Mouse (Mus musculus) spleen, adult 2 months (tissue): ENCODE results near the gene Tax1bp3. TPM values are rescaled to one million over a fixed set of nuclear protein-coding genes. Genes with fewer than 3 reads are reported as not detected.
A peak's percentile ranks its signal among the peaks of the same experiment; 100 is the strongest.

ENCODE experiments used
- DNase-seq, 2 experiments: peaks; one replicate each; pipeline versions ENCODE4 v3.0.0 to v3.0.0-alpha.2; 2012 to 2021; ENCODE audit warnings: low spot score in 2 of 2, low read depth in 1 of 2
- H3K27ac ChIP-seq: fragments of 200-500 bp; 2 replicates; pipeline ENCODE4 v1.5.1; 2012; ENCODE audit warnings: low read length, inconsistent platforms; ENCODE audit not compliant: insufficient read depth
- H3K27me3 ChIP-seq: fragments of 200-500 bp; 2 replicates; pipeline ENCODE4 v1.6.1; 2012; ENCODE audit warnings: mild to moderate bottlenecking, moderate library complexity, low read length, inconsistent platforms; ENCODE audit not compliant: control insufficient read depth, insufficient read depth
- H3K36me3 ChIP-seq: fragments of 200-500 bp; 2 replicates; pipeline ENCODE4 v1.6.1; 2012; ENCODE audit warnings: mild to moderate bottlenecking, low read length, inconsistent platforms; ENCODE audit not compliant: control insufficient read depth, insufficient read depth
- H3K4me1 ChIP-seq: fragments of 200-500 bp; 2 replicates; pipeline ENCODE4 v1.6.1; 2011; ENCODE audit warnings: inconsistent platforms; ENCODE audit not compliant: control insufficient read depth, insufficient read depth, insufficient read length
- H3K4me3 ChIP-seq: fragments of 200-500 bp; 2 replicates; pipeline ENCODE4 v1.5.1; 2011; ENCODE audit warnings: mild to moderate bottlenecking, inconsistent platforms; ENCODE audit not compliant: insufficient read depth, insufficient read length; ENCODE audit errors: extremely low read depth
- CTCF ChIP-seq: fragments of 200-500 bp; IDR thresholded peaks from 2 replicates; pipeline ENCODE4 v1.5.1; 2011; ENCODE audit warnings: mild to moderate bottlenecking, inconsistent platforms; ENCODE audit not compliant: insufficient read depth, insufficient read length, insufficient replicate concordance; ENCODE audit errors: extremely low read depth
- POLR2A ChIP-seq: fragments of 200-500 bp; IDR thresholded peaks from 2 replicates; pipeline ENCODE4 v1.6.1; 2011; ENCODE audit warnings: low read depth, low read length, inconsistent platforms
- WGBS: fragments of 180-500 bp; shearing (Covaris S2); methylation state at CpG from one replicate; pipeline ENCODE4 v1.1.7; 2018; 5-methylcytosine and 5-hydroxymethylcytosine counted together
- polyA plus RNA-seq: library from polyadenylated mRNA; depleted of rRNA; stranded (reverse); fragments of >200 nt; gene quantifications from 2 replicates; pipeline ENCODE4 v1.2.3, GENCODE M21; 2012

The Tax1bp3 gene
- polyA plus RNA-seq, 1 experiment: 17.0 TPM

DNA sequence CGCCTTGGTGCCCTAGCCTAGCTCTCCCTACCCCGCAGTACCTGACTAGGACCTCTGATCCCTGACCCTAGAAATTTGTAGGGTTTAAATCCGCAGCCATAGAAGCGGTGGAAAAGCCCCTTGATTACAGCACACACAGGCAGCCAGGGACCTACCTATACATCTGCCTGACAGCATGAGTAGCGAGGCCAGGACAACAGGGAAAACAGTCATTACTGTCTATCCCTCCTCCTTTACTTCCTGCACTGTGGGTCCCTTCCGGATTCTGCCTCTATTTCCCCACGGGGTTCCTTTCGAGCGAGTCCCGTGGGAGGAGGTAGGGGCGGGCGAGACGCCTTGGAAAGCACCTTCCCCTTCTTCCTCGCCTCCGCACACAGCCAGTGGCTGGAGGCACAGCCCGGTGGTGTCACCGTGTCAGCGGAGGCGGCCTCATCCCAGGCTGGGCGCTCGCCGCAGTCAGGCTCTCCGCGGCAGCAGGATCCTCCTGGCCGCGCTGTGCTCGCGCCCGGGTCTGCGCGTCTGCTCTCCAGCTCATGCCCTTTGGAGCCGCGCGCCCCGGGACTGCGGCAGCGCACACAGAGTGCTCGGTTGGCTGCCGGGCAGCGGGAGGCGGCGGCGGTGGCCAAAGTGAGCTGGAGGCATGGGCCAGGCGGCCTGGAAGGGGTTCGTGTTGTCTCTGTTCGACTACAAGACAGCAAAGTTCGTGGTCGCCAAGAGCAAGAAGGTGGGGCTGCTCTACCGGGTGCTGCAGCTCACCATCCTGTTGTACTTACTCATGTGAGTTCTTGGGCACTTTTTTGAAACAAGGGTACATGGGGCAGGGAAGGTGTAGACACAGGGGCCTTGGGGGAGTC is 16.7 kb upstream of the Tax1bp3 start, which contains the start of gene P2rx5:
TSS of gene P2rx5 (plus strand) at position 465 of the 854 bp plus-strand sequence.
- 6% methylated on average over 49 of the region's 49 CpGs for WGBS
- no peak within 1 kb of the TSS for H3K27ac ChIP-seq
- DNase-seq: no peak

DNA sequence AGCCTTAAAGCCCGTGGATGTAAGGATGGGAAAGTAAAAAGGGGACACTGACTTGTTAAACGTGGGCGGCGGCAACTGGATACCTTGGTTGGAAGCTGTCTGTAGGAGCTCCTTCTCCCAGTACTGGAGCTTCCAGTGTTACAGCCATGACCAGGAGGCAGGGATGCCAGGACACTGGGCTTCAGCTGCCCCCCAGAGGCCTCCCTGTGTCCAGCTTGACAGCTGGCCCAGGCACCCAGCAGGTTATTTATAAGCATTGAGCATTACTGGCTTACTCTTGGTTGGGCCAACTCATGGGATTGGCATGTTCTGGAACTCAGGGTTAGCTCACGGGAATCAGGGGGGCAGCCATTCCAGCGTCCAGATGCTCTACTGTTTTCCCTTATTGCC is 16.1 kb upstream of the Tax1bp3 start:
- 48% methylated on average over 6 of the region's 6 CpGs for WGBS
- Histone ChIP-seq H3K27me3 (peaks cover 5% of the 10 kb centered on the region), H3K4me1 (no peaks in the 10 kb centered on the region; the same call in 1 of the 2 replicates), H3K27ac (no peak overlapping the region), H3K36me3 (no peaks in the 10 kb centered on the region), H3K4me3 (peak overlapping the region; percentile 27; the same call in 1 of the 2 replicates)
- DNase-seq: no peak
- TF ChIP-seq POLR2A (no peak), CTCF (no peak)

More for the DNA sequence above, 16.7 kb upstream of the Tax1bp3 start, which contains the start of gene P2rx5:
- no peaks in the 10 kb centered on the region for H3K36me3 ChIP-seq
- no peak for TF ChIP-seq CTCF
- TF ChIP-seq POLR2A: no peak
- peaks cover 5% of the 10 kb centered on the region for H3K27me3 ChIP-seq
- H3K4me3 ChIP-seq: peak within 1 kb of the TSS; percentile 27; the same call in 1 of the 2 replicates
- no peaks in the 10 kb centered on the region; the same call in 1 of the 2 replicates for H3K4me1 ChIP-seq

DNA sequence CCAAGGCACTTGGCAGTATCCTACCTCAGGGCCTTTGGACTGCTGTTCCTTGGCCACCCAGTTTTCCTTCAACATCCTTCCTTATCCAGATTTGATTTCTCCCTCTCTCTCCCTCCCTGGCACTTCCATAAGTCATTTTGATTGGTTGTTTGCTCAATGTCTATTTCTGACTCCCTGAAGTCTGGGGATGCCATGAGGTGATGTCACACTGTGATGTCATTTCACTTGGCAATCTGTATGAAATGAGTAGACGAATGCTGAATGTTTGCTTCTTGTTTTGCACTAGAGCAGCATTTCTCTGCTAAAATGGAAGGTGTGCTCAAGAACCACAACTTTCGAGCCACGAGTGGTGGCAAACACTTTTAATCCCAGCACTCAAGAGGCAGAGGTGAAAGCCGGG is 15.3 kb upstream of the Tax1bp3 start:
- Histone ChIP-seq H3K4me1 (no peaks in the 10 kb centered on the region; the same call in 1 of the 2 replicates), H3K27me3 (peaks cover 5% of the 10 kb centered on the region), H3K27ac (no peak overlapping the region), H3K4me3 (no peak overlapping the region), H3K36me3 (no peaks in the 10 kb centered on the region)
- DNase-seq: no peak
- TF ChIP-seq CTCF: no peak
- TF ChIP-seq POLR2A: no peak
- 79% methylated on average over 4 of the region's 4 CpGs for WGBS

DNA sequence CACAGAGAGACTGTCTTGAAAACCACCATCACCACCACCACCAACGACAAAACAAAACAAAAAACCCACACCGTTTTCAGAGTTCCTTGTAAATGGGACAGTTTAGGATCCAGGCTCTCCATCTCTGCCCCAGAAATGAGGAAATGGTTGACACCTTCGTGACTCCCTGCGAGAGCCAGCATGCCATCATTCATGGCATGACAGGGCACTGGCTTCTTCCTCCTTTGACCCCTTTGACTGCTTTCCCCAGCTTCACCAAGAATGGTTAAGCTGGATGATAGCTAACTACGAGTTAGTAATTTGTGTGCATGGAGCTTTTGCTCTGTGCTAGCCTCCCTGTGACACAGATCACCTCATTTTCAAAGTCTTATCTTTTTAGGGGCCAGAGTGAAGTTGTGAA is 14.6 kb upstream of the Tax1bp3 start:
- 10% methylated on average over 5 of the region's 5 CpGs for whole genome bisulfite sequencing

GRCm38 (mm10) chr11:73168071-73168470 is 8.8 kb upstream of the Tax1bp3 start:
- Histone ChIP-seq H3K27ac (no peak overlapping the region), H3K36me3 (no peaks in the 10 kb centered on the region), H3K27me3 (no peaks in the 10 kb centered on the region), H3K4me3 (no peak overlapping the region), H3K4me1 (no peaks in the 10 kb centered on the region)
- 86% methylated on average over 8 of the region's 8 CpGs for WGBS
- TF ChIP-seq CTCF (no peak), POLR2A (no peak)
- no peak for DNase-seq

More for the DNA sequence above, 14.6 kb upstream of the Tax1bp3 start:
- Histone ChIP-seq H3K4me1 (no peaks in the 10 kb centered on the region; the same call in 1 of the 2 replicates), H3K27ac (no peak overlapping the region), H3K27me3 (peaks cover 5% of the 10 kb centered on the region), H3K36me3 (no peaks in the 10 kb centered on the region), H3K4me3 (no peak overlapping the region)
- no peak for TF ChIP-seq POLR2A
- TF ChIP-seq CTCF: no peak
- no peak for DNase-seq

DNA sequence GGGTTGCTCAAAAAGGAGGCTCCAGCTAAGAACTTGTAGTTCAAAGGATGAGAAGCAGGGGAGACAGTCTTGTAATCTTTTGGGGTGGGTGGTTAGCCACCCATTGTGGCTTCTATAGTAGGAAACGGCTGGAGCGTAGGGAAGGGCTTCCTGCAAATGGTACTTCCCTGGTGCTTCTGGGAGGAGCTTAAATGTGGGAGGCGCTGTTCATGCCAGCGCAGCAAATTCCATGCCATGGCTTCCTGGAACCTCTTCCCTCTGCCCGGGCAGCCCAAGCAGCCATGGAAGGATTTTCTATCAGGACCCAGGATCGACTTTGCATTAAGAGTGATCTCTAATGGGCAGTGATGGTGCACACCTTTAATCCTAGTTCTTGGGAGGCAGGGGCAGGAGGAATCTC is 8.3 kb upstream of the Tax1bp3 start:
- no peaks in the 10 kb centered on the region for H3K36me3 ChIP-seq
- no peak overlapping the region for H3K27ac ChIP-seq
- WGBS: 82% methylated on average over 6 of the region's 6 CpGs
- TF ChIP-seq CTCF (no peak), POLR2A (no peak)
- H3K4me3 ChIP-seq: no peak overlapping the region
- no peak for DNase-seq
- H3K27me3 ChIP-seq: no peaks in the 10 kb centered on the region
- H3K4me1 ChIP-seq: no peaks in the 10 kb centered on the region

- peak; percentile 7 to 55 for DNase-seq
- WGBS: 67% methylated on average over 4 of the region's 4 CpGs
- H3K27ac ChIP-seq: no peak overlapping the region
- H3K4me1 ChIP-seq: no peaks in the 10 kb centered on the region
- no peak overlapping the region for H3K4me3 ChIP-seq
- H3K36me3 ChIP-seq: no peaks in the 10 kb centered on the region
- no peak for TF ChIP-seq POLR2A
- peak; percentile 38; the same call in 1 of the 2 replicates for TF ChIP-seq CTCF
- H3K27me3 ChIP-seq: no peaks in the 10 kb centered on the region
Observed at GRCm38 (mm10) chr11:73169231-73169630, 7.7 kb upstream of the Tax1bp3 start.
